Mouse (Mus musculus) cerebellum, adult 11 months (tissue): Measurements from ENCODE around the gene Gm20388.

Source experiments
- DNase-seq: peaks from one replicate; pipeline ENCODE4 v3.0.0; 2022

Gene Gm20388

DNA sequence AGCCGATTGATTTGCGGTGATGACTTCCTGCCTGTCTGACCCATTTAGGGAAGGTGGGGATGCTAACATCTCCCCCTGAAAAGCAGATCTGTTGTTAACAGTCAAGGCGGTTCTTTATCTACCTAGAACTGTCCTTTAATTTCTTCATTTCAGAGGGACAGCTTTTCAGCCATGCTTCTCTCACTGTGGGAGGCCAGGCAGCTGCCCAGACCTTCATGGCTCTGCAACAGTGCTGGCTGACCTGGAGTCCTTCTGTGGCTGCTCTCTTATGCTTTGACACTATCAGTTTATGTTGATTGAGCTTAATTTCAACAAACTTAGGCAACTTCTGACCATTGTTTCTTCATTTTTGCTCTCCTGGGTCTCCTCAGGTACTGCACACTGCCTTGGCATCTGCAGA, 2969.7 kb downstream of the Gm20388 start:
- no peak for DNase-seq

DNA sequence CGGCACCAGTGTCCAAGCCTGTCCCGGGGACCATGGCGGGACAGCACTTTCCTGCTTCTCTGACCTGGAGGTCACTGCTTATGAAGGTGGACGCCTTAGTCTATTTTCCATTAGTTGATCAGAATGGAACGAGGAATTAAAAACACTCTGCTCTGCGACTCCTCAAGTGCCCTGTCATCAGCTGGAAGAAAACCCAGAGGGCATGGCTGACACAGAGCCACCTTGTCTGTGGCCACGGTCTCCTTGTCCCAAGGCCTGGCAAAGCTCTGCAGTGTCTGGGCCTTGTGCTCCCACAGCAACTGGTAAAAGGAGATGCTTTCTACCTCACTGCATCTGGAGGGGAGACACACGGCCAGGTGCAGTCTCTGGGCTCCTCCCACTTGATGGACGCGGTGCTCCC, 2973.0 kb downstream of the Gm20388 start:
- no peak for DNase-seq

DNA sequence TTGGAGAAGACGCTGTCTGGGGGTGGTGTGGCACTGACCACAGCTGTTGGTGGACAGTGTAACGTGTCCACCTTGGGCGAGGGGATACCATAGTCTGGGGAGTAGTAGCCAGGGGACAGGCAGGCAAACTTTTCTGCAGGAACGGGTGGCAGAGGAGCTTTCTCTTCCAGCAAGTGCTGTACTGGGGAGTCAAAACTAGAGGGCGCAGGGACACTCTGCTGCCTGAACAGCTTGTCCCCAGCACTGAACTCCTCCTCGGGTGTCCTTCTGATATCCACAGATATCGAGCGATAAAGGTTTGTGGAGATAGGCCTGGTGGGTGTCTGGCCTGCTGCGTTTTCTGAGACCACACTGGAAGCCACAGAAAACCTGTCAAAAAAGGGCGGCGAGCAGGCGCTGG, 2980.8 kb downstream of the Gm20388 start:
- DNase-seq, result no peak

DNA sequence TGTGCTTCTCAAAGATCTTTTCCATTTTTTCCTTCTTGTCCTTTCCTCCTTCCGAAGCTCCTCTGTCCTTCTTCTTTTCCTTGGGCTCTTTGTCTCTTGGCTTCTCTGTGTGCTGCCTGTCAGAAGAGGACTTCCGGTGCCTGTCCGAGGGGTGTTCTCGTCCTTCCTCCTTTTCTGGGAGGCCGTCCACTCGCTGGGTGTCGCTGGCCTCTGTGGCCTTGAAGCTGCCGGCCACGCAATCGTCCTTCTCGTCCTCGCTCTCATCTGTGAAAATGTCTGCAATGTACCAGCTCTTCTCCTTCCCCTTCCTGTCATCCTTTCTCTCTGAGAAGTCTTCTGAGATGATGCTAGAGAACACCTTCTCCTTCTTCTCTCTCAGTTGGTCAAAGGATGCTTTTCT, 2982.8 kb downstream of the Gm20388 start:
- no peak for DNase-seq

DNA sequence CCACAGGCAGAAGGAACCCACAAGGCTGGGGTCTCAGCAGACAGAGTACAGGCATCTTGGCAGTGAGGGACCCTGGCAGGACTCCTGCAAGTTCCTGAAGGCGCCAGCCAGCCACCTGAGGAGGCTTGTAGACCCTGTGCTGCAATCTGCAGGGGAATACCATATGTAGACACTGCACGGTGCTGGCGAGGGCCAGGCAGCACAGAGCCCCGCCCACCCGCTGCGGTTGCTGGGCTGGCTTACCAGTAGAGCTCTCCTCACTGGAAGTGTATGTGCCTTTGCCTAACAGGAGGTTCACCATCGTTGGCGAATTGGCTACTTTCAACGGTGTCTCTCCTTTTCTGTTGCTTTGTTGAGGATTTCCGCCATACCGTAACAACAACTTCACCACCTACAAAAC, 2985.7 kb downstream of the Gm20388 start:
- no peak for DNase-seq

DNA sequence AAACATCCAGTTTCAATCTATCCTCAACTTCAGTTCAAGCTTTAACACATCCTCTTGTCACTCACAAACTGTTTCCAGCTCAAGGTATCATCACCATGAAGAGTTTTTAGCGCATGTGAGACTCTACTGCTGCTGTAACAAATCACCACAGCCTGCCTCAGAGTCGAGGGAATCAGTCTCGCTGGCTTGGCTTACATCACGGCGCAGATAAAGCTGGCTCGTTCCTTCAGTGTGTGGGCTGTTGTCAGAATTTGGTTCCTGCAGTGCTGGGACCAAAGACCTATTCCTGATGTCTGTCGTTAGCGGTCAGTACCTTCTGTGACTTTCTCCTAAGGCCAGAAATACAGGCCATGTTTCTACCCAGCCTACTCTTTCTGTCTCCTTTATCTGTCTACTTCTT, 2986.6 kb downstream of the Gm20388 start:
- no peak for DNase-seq

DNA sequence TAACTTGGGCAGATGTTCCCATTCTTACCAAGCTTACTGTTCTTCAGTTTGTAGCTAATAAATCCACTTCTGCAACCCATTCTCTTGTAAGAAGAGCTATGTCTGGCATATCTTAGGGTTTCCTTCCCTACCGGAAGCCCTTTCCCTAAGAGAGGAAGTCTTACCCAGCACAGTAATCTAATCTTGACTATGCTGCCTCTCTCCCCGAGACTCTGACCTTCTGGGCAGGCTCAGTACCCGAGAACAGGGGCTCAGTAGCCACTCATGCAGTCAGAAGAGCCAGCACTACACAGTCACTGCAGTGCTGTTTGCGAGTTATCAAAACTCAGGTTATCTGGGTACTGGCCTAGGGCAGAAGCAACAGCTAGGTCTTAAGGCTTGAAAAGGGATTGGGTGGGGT, 2987.4 kb downstream of the Gm20388 start:
- DNase-seq, result no peak

DNA sequence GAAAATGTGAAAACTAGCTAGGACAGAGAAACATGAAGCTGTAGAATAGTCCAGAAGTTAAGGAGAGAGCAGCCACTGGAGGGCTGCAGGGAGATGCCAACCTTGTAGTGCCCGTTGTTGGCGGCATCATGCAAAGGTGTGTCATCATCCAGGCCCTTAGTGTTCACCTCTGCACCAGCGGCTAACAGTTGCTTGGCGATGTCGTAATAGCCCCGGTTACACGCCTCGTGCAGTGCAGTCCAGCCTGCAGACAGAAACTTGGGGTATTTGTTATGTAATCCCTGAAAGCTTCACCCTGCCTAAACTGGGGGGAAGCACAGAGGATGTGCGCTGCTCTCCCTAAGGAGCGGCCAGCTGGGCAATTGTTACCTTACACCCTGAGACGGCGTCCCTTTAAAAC, 2987.8 kb downstream of the Gm20388 start:
- no peak for DNase-seq

DNA sequence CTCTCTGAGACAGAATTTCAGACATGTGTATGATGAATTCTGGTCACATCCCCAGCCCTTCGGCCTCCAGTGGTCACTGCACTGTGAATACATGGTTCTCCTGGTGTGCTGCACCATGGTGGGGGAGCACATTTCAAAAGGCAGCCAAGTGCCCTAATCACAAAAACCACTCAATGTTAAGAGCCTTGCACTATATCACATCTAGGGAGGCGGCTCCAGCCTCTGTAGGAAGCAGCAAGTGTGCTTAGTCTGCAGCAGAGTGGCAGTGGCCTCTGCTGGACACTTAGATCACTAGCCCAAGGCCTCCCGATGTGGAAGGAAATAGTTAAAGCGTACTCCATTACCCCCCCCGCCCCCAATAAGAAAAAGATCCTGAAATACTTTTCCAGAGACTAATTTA, 2988.4 kb downstream of the Gm20388 start:
- DNase-seq, result no peak

DNA sequence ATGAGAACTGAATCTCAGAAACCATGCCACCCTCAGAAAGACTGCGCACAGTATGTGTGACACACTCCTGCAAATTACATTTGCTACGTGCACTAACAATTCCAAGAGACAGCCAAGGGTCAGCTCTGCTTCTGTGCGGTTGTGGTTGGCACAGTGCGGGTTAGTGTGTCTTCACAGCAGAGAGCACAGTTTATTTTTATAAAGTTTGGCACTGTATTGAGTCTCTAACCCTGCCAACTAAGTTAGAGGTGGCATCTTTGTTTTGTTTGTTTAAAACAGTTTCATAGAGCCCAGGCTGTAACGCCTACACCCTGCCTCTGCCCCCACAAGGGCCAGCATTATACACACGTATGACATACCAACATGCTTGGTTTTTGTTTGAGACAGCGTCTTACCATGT, 2990.8 kb downstream of the Gm20388 start:
- DNase-seq, result no peak

DNA sequence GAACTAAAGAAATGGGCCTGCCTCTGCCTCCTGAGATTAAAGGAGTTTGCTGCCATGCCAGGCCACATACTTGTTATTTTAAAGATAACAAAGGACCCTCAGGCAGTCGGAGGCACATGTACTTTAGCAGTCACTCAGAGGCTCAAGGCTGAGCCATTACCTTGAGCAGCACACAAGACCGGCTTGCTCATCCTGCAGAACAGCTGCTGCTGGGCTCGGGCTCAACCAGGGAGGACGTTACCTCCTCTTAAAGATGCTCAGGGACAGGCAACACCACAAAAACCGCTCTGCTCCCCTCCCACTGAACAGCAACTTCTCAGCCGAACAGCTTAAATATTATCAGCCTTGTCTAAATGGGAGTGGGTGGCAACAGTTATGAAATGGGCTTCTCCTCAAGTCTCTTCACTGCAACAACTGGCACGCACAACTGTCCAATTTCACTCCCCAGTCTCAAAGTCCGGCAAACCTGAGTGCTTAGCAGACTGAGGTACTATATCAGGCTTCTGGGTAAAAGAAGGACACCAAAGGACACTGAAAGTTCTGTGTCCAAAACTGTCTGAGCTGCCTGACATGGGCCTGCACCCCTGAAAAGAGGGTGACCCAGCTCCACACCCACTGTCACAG, 2991.4 kb downstream of the Gm20388 start:
- no peak for DNase-seq

DNA sequence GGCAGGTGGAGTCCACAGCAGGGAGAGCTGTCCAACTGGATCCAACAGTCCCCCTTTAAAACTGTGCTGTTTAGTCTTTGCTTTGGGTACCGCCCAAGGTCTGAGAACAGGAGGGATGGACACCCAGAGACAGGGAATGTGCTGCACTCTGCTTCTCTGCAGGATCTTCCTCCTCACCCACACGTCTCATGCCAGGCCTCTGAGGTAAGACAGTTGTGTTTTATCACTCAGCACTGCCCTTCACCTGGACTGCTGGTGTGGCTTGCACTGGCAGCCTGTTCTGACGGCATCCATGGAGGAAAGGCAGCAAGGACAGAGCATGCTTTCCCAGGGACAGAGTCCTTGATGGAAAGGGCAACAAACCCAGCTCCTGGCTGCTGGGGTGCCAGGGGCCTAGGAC, 2991.9 kb downstream of the Gm20388 start:
- DNase-seq, result no peak

DNA sequence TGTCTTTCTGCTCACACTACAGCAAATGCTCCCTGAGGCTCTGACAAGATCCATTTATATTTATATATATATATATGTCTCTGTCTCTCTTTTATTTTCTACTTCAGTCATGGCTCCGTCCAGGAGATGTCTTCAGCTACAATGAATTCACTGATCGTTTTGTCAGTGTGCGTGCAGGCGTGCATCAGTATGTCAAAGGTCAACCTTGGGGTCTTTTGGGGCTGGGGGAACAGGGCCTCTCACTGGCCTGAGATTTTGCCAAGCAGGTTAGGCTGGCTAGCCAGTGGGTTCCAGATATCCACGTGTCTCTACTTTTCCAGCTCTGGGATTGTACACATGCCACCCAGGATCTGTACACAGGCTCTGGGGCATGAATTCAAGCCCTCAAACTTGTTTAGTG, 2992.4 kb downstream of the Gm20388 start:
- no peak for DNase-seq

DNA sequence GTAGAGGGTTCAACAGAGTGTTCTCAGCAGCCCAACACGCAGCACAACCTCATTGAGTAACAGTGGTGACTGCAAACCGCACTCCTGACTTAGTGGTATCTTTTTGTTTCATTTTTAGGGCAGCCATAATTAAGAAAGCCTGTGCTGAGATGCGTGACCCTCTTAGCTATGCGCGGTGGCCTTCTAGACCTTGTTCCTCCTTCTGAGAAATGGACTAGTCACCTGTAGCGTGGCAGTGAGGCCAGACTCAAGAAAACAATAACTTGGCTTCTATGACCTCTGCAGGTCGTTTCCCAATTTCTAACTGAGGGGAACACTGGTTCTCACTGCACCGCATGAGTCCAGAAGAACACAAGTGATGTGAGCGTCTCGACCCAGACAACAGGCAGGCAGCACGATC, 2993.9 kb downstream of the Gm20388 start:
- no peak for DNase-seq

DNA sequence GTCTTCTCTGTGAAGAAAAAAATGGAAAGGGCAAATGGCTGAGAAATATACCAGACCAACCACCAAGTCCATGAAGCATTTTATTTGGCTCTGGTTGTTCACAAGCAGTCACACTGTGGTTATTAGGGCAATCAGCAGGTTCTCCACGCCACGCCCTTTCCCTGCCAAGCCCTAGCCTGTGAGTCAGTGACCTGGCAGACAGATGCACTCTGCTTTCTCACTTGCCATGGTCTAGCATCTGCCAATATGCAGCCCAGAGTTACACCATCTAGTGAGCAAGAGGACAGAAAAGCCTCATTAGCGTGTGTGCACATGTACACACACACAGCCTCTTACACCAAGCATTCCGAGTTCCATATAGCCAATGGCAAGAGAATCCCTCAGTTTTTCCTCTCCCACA, 2994.7 kb downstream of the Gm20388 start:
- no peak for DNase-seq

DNA sequence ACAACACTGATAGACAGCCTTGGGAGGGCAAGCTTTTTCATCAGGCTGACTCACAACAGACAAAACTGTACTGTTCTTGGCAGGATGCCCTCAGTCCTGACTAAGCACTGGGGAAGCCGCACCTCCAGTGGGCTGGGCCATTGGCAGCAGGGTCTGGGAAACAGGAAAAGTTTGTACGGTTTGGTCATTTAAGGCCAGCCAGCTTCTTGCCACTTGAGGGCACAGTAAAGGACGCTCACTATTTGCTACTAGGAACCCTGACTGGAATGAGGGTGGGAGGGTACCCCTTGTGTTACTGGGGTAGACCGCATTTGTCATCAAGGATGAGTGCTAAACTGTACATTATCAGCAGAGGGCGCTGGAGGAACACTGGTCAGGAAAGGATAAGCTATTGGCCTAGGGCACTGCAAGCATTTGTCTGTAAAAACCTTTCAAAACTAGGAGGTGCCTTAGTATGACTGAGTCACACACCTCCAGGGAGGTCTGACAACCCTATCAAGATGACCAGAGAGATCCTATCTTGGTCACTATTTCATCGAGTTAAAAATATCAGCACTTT, 2995.9 kb downstream of the Gm20388 start:
- DNase-seq, result peak; percentile 82

DNA sequence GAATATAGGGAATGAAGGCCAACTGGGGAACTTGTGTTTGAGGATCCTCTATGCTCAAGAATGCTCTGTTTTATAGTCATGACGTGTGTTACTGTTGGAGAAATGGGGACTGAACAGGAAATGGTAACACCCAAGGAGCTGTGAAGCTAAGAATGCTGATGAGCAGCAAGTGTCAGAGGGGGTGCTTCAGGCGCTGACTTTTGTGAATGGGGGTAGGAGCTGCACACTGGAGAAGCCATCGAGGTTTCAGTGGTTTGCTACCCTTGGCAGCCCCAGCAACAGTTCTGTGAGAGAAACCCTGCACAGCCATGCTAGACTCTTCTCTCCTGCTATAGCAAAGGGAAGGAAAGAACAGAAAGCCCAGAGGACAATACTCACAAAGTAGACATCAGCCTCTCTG, 3001.5 kb downstream of the Gm20388 start:
- DNase-seq, result no peak

DNA sequence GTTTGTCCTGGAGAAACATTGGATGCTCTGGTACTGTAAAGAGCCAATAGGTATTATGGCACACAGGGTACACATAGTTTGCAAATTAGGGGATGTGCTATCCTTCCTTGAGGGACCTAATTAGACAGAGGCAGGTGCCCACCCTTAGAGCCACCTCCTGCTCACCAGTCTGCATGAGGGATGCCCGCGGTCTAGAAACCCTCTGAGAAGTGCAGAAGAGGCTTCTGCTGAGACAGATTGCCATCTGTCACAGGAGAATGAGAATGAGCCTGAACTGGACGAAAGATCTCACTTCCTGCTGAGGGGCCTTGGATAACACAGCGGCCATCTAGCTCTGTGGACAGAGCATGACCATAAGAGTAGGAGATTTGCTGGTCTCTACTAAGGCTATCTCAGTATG, 3002.2 kb downstream of the Gm20388 start:
- peak; percentile 48 for DNase-seq

DNA sequence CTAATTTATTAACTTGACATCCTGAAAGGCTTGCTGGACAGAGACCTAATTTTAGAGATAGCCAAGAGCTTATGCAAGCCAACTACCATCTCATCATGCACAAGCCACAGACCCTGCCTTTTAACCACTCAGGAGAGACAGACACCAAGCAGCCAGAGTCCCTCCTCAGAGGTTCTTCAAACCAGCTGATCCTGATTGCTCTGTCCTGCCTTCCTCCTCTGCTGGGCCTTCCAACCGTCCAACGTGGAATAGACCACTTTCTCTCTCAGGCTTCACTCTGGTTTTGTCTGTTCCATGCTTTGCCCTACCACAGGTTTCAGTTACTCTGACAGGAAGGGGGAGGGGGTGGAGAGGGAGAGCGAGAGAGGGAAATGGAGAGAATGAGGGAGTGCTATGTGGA, 3006.1 kb downstream of the Gm20388 start:
- DNase-seq, result no peak

DNA sequence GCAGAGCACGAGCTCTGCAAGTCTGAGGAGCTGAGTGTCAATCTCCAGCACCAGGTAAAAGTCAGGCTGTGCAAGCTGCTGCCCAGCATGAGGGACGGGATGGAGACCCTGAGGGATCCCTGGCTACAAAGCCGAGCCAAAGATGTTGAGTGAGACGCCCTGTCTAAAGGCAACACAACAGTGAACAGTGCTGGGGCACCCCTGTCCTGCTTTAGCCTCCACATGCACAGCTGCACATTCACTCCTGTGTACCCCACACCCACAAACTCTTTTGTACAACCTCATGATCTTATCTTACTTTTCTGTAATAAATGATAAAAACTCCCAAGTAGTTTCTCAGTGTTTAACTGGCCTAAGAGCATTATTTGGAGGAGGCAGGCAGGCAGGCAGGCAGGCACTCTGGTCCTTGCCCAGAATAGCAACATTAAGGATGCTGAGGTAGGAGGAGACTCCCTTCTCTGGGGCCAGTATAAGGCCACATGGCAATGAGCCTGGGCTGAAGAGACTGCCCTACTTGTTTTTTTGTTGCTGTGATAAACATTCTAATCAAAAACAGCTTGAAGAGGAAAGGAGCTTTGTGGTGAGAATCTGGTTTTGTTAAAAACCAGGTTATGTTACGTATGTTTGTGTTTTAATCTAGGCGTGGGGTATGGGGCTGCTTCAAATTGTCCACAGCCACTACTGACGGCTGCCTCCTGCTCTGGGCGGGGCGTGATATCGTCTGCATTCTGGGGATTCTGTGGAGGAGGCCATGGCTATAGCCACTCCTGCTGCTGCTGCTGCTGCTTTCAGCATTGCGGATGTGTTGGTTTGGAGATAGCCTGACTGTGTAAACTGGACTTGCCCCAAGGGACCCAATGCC, 3007.1 kb downstream of the Gm20388 start:
- no peak for DNase-seq

DNA sequence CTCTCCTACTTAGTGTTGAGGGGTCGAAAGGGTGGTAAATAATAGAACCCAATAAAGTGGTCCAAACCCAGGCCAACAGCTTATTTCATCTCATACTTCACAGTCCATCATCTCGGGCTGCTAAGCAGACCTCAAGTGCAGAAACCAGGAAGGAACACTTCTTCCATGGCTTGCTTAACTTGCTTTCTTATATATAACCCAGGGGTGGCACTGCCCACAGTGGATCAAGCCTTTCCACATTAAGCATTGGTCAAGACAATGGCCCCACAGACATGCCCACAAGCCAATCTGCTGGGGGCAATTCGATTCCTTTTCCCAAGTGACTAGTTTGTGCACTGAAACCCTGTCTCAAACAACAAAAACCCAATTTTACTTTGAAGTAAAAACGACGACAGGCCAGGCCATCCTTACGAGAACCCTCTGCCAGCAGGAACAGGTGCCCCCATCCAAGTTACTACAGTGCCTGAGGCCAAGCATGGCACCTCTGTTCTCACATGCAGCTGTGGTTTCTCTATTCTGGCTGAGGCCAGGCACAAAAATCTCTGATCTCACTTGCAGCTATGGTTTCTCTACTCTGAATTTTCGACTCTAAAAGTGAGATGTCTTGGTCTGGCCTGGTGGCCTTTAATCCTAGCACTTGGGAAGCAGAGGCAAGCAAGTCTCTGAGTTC, 3007.9 kb downstream of the Gm20388 start:
- DNase-seq, result no peak

DNA sequence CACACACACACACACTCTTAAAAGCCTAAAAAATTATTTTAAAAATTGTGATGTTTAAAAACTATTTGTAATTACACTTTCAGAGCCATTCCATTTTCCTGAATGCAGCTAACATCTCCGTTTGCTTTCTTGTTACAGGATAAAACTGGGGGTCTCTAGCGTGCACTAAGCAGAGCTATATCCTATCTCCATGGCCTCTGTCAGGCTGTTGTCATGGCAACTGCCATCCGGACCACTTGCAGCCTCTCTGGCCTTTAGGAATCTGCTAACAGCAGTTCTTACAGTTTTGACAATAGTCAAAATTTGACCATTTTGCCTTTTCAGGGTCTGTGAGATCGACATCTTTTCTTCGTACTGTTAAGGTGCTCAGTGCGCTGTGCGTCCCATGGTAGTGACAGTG, 3010.2 kb downstream of the Gm20388 start:
- DNase-seq, result no peak

DNA sequence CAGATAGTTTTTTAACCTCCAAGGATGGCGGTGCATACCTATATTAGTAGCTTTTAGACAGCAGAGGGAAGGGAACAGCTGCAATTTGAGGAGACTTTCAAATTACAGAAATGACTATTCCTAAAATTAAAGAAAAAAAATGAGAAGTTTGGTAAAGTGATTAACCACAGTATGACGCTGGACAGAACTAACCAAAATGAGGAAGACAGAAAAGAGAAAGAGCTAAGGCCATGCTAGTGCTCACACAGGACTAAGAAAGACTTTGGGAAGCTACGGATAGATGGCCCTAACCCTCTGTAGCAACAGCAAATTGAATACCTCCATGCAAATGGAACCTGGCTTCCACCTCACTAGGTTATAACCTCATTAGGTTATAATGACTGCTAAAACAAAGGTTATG, 3012.3 kb downstream of the Gm20388 start:
- no peak for DNase-seq
